Mouse (Mus musculus) gastrocnemius, postnatal 4 days (tissue): ENCODE results near the gene Egln1. TPM values are rescaled to one million over a fixed set of nuclear protein-coding genes. Genes with fewer than 3 reads are reported as not detected.

Experiments used
- DNase-seq, 2 experiments: peaks; one replicate each; pipeline ENCODE4 v3.0.0; 2021 to 2022; ENCODE audit warnings: low spot score in 2 of 2, mixed read lengths in 2 of 2
- total RNA-seq, 2 experiments: library from RNA; stranded (reverse); gene quantifications; 2 replicates each; pipeline ENCODE4 v1.2.3; 2021

Egln1 gene
- total RNA-seq, 2 experiments from 2014 or later = 53.0 to 53.5 TPM

- DNase-seq = peak; percentile 41 to 52
These were observed 1.0 kb downstream of the Egln1 start for GRCm38 (mm10) chr8:124947865-124948732.

- DNase-seq = no peak
These were observed 4.7 kb downstream of the Egln1 start for GRCm38 (mm10) chr8:124944406-124944805.

GRCm38 (mm10) chr8:124943801-124944200 is 5.3 kb downstream of the Egln1 start:
- no peak for DNase-seq

DNA sequence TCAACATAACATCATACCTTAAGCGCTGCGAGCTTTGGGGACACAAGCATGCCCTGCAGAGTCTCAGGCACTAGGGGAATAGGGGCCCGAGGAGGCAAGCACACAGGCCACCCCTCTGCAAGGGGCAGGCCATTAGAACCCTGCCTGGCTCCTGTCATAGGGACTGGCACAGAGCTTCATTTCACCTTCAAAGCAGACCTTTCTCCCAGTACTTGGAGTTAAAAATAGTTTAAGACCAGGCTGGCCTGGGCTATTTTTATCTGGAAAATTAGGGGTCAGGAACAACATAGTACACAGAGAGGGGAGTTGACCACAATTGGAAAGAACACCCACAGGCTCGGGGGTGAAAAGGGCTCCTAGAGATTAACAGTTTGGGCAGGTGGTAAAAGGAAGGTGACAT is 11.8 kb downstream of the Egln1 start:
- no peak for DNase-seq

- no peak for DNase-seq
These were observed 12.4 kb downstream of the Egln1 start for GRCm38 (mm10) chr8:124936699-124937098.

GRCm38 (mm10) chr8:124935116-124935515 is 14.0 kb downstream of the Egln1 start:
- no peak for DNase-seq

- no peak for DNase-seq
These were observed 16.7 kb downstream of the Egln1 start for GRCm38 (mm10) chr8:124932435-124932834.

- DNase-seq = no peak
These were observed 18.5 kb downstream of the Egln1 start for GRCm38 (mm10) chr8:124930649-124931048.

DNA sequence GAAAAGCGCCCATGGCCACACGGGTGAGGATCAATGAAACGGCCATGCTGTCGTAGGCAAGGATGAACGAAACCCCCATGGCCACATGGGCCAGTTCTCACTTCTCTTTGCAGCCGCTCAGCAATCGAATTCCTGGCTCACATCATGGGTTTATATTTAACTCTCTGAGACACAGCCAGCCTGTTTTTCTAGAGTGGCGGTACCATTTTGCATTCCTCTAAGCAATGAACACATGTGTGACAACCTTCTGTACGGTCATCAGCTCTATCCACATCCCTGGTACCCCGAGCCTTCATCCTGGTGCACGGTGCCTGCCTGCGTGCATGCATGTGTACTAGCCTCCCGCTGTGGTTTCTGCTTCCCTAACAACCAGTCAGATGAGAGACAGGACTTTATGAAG is 19.0 kb downstream of the Egln1 start:
- no peak for DNase-seq

DNA sequence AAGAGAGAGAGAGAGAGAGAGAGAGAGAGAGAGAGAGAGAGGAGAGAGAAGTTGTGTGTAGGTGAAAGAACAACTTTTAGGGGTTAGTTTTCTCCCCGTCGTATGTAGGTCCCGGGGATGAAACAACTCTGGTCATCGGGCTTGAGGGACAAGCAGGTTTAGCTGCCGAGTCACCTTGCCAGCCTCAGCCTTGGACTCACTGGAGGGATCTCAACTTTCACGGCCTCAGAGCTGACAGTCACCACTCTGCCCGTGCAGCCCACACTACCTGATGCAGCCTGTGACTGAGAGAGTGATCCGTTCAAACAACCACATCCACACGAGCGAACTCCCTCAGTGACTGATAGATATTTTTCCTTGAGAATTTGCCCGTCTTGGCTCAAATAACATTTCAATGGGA is 20.1 kb downstream of the Egln1 start:
- DNase-seq = no peak

DNA sequence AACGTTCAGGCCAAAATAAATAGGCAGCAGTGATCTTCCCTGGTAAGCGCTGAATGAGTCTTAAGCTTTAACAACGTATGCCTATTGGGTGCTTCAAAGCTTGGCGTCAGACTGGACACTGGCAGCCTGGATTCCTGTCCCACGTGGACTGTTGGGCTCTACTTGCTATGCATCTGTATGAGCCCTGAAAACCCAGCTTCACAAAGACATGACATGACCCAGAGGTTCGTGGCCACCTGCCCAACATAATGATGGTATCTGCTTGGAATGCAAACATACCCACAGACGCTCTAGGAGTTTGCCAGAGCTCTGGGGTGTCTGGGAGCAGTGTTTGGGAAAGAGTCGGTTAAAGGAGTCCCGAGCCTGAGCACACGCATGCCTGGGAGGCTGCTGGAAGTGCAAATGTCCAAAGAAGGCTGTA is 22.8 kb downstream of the Egln1 start:
- DNase-seq = peak in 1 of 2 experiments; percentile 64

DNA sequence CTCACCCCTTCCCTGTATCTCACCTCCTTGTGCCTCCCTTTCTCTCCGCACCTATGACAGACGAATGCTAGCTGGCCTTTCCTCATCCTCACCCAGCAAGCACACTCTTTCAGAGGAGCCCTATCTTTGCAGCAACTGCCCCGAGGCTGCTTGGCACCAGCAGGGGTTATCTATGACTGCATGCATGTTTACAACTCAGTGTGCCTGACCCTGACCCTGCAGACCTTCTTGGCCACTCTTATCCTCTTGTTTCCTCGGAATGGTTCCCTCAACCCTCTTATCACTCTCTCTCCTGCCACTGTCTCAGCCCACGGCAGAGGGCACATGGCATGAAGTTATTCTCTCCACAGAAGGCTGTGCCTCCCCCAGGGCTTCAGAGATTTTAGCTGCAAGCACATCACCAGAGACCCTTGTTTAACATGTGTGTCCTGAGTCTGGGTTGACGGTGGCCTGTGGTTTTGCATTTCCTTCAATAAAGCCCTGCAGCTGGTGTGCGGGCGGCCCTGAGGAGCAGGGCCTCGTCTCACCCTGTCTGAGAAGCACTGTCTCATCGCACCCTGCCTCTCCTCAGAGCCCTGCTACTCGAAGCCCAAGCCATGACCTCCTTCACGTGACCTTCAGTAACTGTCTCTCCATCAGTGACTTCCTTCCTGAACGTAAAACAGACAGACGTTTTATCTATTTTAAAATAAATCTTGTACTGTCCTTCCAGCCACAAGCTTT is 23.4 kb downstream of the Egln1 start:
- DNase-seq = no peak

GRCm38 (mm10) chr8:124923971-124924652 is 25.0 kb downstream of the Egln1 start:
- peak in 1 of 2 experiments; percentile 34 for DNase-seq

GRCm38 (mm10) chr8:124922490-124923089 is 26.5 kb downstream of the Egln1 start:
- no peak for DNase-seq

DNA sequence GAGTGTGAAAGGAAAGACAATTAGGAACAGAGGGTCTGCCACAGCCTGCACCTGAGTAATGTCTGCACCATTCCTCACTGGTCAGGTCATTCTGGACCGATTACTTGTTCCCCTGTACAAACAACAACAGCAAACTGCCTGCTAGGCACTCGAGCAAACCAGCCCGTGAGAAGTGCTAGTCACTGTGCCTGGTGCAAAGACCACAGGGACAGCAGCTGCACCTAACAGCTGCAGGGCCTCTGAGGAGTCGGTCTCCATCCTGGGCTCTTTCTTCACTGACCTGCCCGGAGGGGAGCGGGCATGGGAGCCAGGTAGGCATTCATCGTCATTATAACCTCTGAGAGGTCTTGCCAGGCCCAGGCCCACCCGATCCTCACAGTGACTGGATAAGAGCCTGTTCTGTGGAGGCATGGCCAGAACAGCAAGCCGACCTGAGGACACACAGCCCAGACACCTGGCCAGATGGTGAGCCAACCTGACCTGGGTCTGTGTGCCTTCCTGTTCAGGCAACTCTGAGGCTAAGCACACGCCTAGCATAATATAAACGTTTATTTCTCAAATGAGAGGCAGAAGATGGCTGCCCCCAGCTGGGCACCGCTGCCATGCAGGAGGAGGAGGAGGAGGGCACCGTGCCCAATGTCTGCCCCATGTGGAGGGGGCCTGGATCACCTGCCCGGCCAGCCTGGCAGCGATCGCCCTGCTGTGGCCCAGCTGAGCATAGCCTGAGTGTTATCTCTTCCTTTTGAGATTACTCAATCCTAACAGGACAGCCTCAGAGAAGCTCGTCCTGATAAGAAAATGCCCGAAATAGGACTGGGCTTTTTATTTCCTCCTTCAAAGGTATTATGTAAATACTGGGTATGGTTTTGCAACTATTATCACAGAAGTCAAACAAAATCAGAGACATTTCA is 27.5 kb downstream of the Egln1 start:
- DNase-seq = no peak

GRCm38 (mm10) chr8:124917741-124918484 is 31.2 kb downstream of the Egln1 start:
- no peak for DNase-seq

DNA sequence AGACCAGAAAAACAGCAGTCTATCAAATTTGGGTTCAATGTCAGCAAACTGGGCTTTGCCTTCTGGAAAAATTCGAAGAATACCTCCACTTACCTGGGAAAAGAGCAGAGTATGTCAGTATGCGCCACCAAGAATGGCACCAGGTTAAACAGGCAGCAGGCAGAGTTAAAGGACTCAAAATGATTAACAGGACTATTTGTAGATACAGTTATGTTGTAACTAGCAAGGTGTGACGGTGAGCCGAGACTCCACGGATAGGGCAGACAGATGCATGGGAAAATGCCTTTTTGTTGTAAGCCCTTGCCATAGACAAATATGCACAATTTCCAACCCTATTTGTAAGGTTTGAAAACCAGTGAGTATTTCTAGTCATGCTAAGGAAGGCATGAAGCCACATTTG is 35.1 kb downstream of the Egln1 start:
- no peak for DNase-seq

- no peak for DNase-seq
These were observed 36.9 kb downstream of the Egln1 start for GRCm38 (mm10) chr8:124911938-124912872.
